Mouse (Mus musculus): ENCODE measurements around the gene Mettl7a1.
"Not testable (repeated sequence)": the region's sequence is repeated elsewhere in the genome, so short reads cannot be mapped to it uniquely, and the experiment has no call there.

The Mettl7a1 gene

GRCm38 (mm10) chr15:100304019-100304991 lies at the start of gene Mettl7a1:
TSS of gene Mettl7a1 (plus strand) at chr15:100304140.
- DNase-seq (ENCODE audit: low read depth): peak; percentile 72

- no peak for DNase-seq (ENCODE audit: low read depth)
Measured at GRCm38 (mm10) chr15:100256386-100256785, 47.6 kb upstream of the Mettl7a1 start.

- no peak for DNase-seq (ENCODE audit: low read depth)
Measured at GRCm38 (mm10) chr15:100257305-100257704, 46.6 kb upstream of the Mettl7a1 start.

- no peak for DNase-seq (ENCODE audit: low read depth)
Measured at GRCm38 (mm10) chr15:100258646-100259425, 45.1 kb upstream of the Mettl7a1 start.

GRCm38 (mm10) chr15:100260351-100260750 lies 43.6 kb upstream of the Mettl7a1 start:
- DNase-seq (ENCODE audit: low read depth): not testable (repeated sequence)

- peak; percentile 48 for DNase-seq (ENCODE audit: low read depth)
Measured at GRCm38 (mm10) chr15:100263246-100263905, 40.6 kb upstream of the Mettl7a1 start.

GRCm38 (mm10) chr15:100265586-100266325 lies 38.2 kb upstream of the Mettl7a1 start:
- DNase-seq (ENCODE audit: low read depth): no peak

GRCm38 (mm10) chr15:100268916-100269315 lies 35.0 kb upstream of the Mettl7a1 start:
- no peak for DNase-seq (ENCODE audit: low read depth)

GRCm38 (mm10) chr15:100269776-100270175 lies 34.2 kb upstream of the Mettl7a1 start:
- DNase-seq (ENCODE audit: low read depth): no peak

- DNase-seq (ENCODE audit: low read depth): not testable (repeated sequence)
Measured at GRCm38 (mm10) chr15:100270609-100271008, 33.3 kb upstream of the Mettl7a1 start.

GRCm38 (mm10) chr15:100271411-100271810 lies 32.5 kb upstream of the Mettl7a1 start:
- DNase-seq (ENCODE audit: low read depth): no peak

GRCm38 (mm10) chr15:100273791-100274308 lies 30.1 kb upstream of the Mettl7a1 start:
- DNase-seq (ENCODE audit: low read depth): not testable (repeated sequence)

GRCm38 (mm10) chr15:100274790-100275559 lies 29.0 kb upstream of the Mettl7a1 start:
- DNase-seq (ENCODE audit: low read depth): no peak

GRCm38 (mm10) chr15:100276403-100276802 lies 27.5 kb upstream of the Mettl7a1 start:
- no peak for DNase-seq (ENCODE audit: low read depth)

GRCm38 (mm10) chr15:100277586-100277985 lies 26.4 kb upstream of the Mettl7a1 start:
- DNase-seq (ENCODE audit: low read depth): no peak

GRCm38 (mm10) chr15:100280626-100281025 lies 23.3 kb upstream of the Mettl7a1 start, which contains the start of gene Tmprss12:
TSS of gene Tmprss12 (plus strand) at chr15:100280837.
- no peak for DNase-seq (ENCODE audit: low read depth)

- no peak for DNase-seq (ENCODE audit: low read depth)
Measured at GRCm38 (mm10) chr15:100288980-100289379, 15.0 kb upstream of the Mettl7a1 start.

GRCm38 (mm10) chr15:100290858-100291257 lies 13.1 kb upstream of the Mettl7a1 start:
- no peak for DNase-seq (ENCODE audit: low read depth)

- no peak for DNase-seq (ENCODE audit: low read depth)
Measured at GRCm38 (mm10) chr15:100292326-100292725, 11.6 kb upstream of the Mettl7a1 start.

- DNase-seq (ENCODE audit: low read depth): no peak
Measured at GRCm38 (mm10) chr15:100297856-100298255, 6.1 kb upstream of the Mettl7a1 start.

Measured in naive thymus-derived CD4-positive, alpha-beta T cell, adult 2 months (primary cell).